Mouse (Mus musculus) cerebellum, adult 2 months (tissue): Measurements from ENCODE around the gene Filip1l. TPM values are rescaled to one million over a fixed set of nuclear protein-coding genes. Genes with fewer than 3 reads are reported as not detected.

Source experiments
- DNase-seq, 2 experiments: peaks; one replicate each; pipeline ENCODE4 v3.0.0; 2021
- H3K27ac ChIP-seq: fragments of 200-500 bp; 2 replicates; pipeline ENCODE4 v1.5.1; 2012; ENCODE audit warnings: low read length, control low read depth, inconsistent platforms; ENCODE audit not compliant: insufficient read depth
- H3K27me3 ChIP-seq: fragments of 200-500 bp; 2 replicates; pipeline ENCODE4 v1.6.1; 2012; ENCODE audit warnings: inconsistent platforms, mild to moderate bottlenecking, low read length, moderate library complexity; ENCODE audit not compliant: control insufficient read depth, insufficient read depth
- H3K4me1 ChIP-seq: fragments of 200-500 bp; 2 replicates; pipeline ENCODE4 v1.6.1; 2011; ENCODE audit warnings: low read length; ENCODE audit not compliant: control insufficient read depth, insufficient read depth
- H3K4me3 ChIP-seq: fragments of 200-500 bp; replicated peaks from 2 replicates; pipeline ENCODE3; 2011; ENCODE audit warnings: mild to moderate bottlenecking, low read depth, low read length, control low read depth; ENCODE audit not compliant: insufficient read depth
- CTCF ChIP-seq: fragments of 200-500 bp; IDR thresholded peaks from 2 replicates; pipeline ENCODE4 v1.5.1; 2011; ENCODE audit warnings: low read depth, mild to moderate bottlenecking, control low read depth, low read length, moderate library complexity, borderline replicate concordance; ENCODE audit not compliant: insufficient read depth
- POLR2A ChIP-seq: fragments of 200-500 bp; IDR thresholded peaks from 2 replicates; pipeline ENCODE4 v1.6.1; 2011; ENCODE audit warnings: low read length, control low read depth, borderline replicate concordance; ENCODE audit not compliant: insufficient read depth
- WGBS: fragments of 180-500 bp; shearing (Covaris S2); methylation state at CpG from one replicate; pipeline ENCODE4 v1.1.7; 2018; 5-methylcytosine and 5-hydroxymethylcytosine counted together
- polyA plus RNA-seq: library from polyadenylated mRNA; depleted of rRNA; stranded (reverse); fragments of >200 nt; gene quantifications from 2 replicates; pipeline ENCODE4 v1.2.3, GENCODE M21; 2012

Gene Filip1l
- polyA plus RNA-seq, 1 experiment = 1.6 TPM

GRCm38 (mm10) chr16:57491853-57492252 is 139.0 kb downstream of the Filip1l start:
- H3K27ac ChIP-seq = no peak overlapping the region
- 95% methylated on average over 4 of the region's 4 CpGs for WGBS
- H3K4me3 ChIP-seq = no peak overlapping the region
- no peaks in the 10 kb centered on the region for H3K4me1 ChIP-seq
- DNase-seq = no peak
- no peaks in the 10 kb centered on the region for H3K27me3 ChIP-seq
- TF ChIP-seq POLR2A (no peak), CTCF (no peak)

GRCm38 (mm10) chr16:57495476-57496203 is 142.7 kb downstream of the Filip1l start:
- H3K27me3 ChIP-seq = no peaks in the 10 kb centered on the region
- no peaks in the 10 kb centered on the region for H3K4me1 ChIP-seq
- no peak for DNase-seq
- WGBS = 96% methylated on average over 10 of the region's 10 CpGs
- H3K27ac ChIP-seq = no peak overlapping the region
- TF ChIP-seq POLR2A (no peak), CTCF (no peak)
- no peak overlapping the region for H3K4me3 ChIP-seq

GRCm38 (mm10) chr16:57496437-57497173 is 143.7 kb downstream of the Filip1l start:
- Histone ChIP-seq H3K27ac (0 out of 2 replicates have a peak overlapping the region, but pooled peaks have one; percentile 13), H3K4me3 (no peak overlapping the region), H3K4me1 (no peaks in the 10 kb centered on the region), H3K27me3 (no peaks in the 10 kb centered on the region)
- TF ChIP-seq POLR2A (no peak), CTCF (no peak)
- WGBS = 28% methylated on average over 10 of the region's 10 CpGs
- DNase-seq = no peak

GRCm38 (mm10) chr16:57500851-57501250 is 148.0 kb downstream of the Filip1l start:
- no peaks in the 10 kb centered on the region for H3K4me1 ChIP-seq
- no peak overlapping the region for H3K27ac ChIP-seq
- H3K27me3 ChIP-seq = no peaks in the 10 kb centered on the region
- WGBS = 74% methylated on average over 3 of the region's 3 CpGs
- DNase-seq = no peak
- TF ChIP-seq CTCF (no peak), POLR2A (no peak)
- H3K4me3 ChIP-seq = no peak overlapping the region

- Histone ChIP-seq H3K4me3 (no peak overlapping the region), H3K4me1 (no peaks in the 10 kb centered on the region), H3K27me3 (no peaks in the 10 kb centered on the region), H3K27ac (no peak overlapping the region)
- no peak for TF ChIP-seq POLR2A
- TF ChIP-seq CTCF = no peak
- WGBS = 39% methylated on average over 2 of the region's 2 CpGs
- no peak for DNase-seq
Observed at GRCm38 (mm10) chr16:57502230-57502629, 149.3 kb downstream of the Filip1l start.

GRCm38 (mm10) chr16:57502761-57503160 is 149.9 kb downstream of the Filip1l start:
- H3K27me3 ChIP-seq = no peaks in the 10 kb centered on the region
- H3K4me1 ChIP-seq = no peaks in the 10 kb centered on the region
- no peak for TF ChIP-seq CTCF
- TF ChIP-seq POLR2A = no peak
- H3K27ac ChIP-seq = no peak overlapping the region
- no peak for DNase-seq
- no peak overlapping the region for H3K4me3 ChIP-seq
- 77% methylated on average over 5 of the region's 5 CpGs for WGBS

DNA sequence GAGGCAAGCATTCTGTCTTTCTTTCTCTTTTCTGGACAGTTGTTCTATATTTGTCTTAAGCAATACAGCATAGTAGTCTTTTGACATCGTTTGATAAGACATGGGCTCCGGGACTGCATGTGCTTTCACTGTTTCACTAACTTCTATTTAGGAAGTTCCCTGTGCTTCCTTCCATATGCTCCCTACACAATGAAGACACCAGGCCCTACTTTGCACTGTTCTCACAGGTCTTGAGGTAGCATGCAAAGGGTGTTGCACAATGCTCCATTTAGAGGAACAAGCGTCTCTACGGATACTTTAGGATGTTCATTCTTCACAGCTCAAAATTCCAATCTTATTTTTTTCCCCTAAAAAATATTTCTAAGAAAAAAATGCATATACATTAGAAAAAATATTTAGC is 151.8 kb downstream of the Filip1l start:
- H3K4me3 ChIP-seq = no peak overlapping the region
- H3K4me1 ChIP-seq = no peaks in the 10 kb centered on the region
- no peak overlapping the region for H3K27ac ChIP-seq
- TF ChIP-seq CTCF (no peak), POLR2A (no peak)
- no peaks in the 10 kb centered on the region for H3K27me3 ChIP-seq
- no peak for DNase-seq
- 95% methylated on average over 4 of the region's 4 CpGs for WGBS

- Histone ChIP-seq H3K4me3 (no peak overlapping the region), H3K27me3 (no peaks in the 10 kb centered on the region), H3K27ac (no peak overlapping the region), H3K4me1 (no peaks in the 10 kb centered on the region)
- no peak for TF ChIP-seq CTCF
- no peak for DNase-seq
- 94% methylated on average over 6 of the region's 6 CpGs for WGBS
Observed at GRCm38 (mm10) chr16:57506133-57506532, 153.2 kb downstream of the Filip1l start.
